Mouse (Mus musculus): ENCODE measurements at regions not wholly inside any gene's neighbourhood (a gene's known extent, or its start where the extent isn't known, plus 50 kb on each side); places are given as distances from the start of the nearest gene placed in this dataset.

DNA sequence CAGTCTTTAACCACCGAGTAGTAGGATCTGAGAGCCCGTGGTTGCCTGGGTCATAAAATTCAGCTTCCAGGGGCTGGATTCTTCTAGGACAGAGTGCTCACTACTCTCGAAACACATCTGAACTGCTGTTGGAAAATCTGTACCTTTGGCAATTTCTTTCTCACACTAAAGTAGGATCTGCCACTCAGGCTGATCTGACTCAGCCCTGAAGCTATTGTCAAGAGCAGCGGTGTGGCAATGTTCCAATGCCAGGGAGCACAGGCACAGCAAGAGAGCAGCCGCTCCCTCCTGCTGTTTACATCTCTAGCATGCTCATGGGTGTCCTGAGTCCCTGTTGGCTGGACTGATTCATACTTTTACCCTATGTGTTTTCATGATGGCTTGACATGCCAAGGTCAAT lies 205.2 kb downstream of the Zfp36l1 start:
- DNase-seq = peak in 1 of 2 experiments; percentile 41

DNA sequence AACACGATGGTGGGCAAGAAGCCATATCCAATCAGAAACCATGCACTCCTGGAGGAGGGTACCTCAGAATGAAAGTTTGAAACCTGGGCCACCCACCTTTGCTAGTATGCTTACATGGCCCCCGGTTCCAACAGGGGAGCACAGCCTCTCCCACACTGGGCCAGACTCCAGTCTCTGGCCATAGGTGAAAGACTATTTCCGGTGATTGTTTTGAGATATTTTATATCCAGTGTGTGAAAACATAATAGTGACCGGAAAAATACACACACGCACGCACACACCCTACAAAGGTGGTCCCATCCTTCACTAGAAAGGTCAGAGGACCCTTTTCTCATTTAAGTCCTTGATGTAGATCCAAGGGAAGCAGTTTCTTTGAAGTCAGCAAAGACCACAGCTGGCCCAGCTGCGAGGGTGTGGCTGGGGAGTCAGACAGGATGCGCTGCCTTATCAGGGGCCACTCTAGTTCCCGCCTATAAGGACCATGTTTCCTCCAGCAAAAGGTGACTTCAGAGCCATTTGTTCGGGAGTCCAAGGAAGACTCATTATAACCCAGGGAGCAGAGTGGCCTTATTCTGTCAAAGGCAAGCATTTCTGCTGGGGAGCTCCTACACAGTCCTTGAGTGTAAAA lies 206.0 kb downstream of the Zfp36l1 start:
- peak in 1 of 2 experiments; percentile 42 for DNase-seq

- peak; percentile 37 to 50 for DNase-seq
Measured at GRCm38 (mm10) chr12:79905828-79906737, 206.7 kb downstream of the Zfp36l1 start.

GRCm38 (mm10) chr12:79904913-79905549 lies 207.8 kb downstream of the Zfp36l1 start:
- peak in 1 of 2 experiments; percentile 32 for DNase-seq

GRCm38 (mm10) chr12:79902761-79903160 lies 210.1 kb downstream of the Zfp36l1 start:
- no peak for DNase-seq

DNA sequence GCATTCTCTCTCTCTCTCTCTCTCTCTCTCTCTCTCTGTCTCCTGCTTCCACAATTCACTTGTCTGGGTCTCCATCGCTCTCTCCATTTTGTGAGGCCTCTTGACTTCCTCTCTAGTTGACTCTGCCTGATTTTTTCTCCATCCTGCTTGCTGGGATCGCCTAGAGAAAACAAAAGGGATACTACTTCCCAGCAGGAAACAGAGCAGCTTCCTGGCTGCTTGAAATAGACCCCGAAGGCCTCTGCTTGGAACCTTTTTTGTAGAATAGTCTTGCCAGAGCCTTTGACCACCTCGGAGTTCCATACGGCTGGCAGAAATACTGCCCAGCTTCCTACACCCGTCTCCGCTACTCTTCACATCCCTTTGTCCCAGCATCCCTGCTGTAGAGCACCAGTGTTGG lies 210.7 kb downstream of the Zfp36l1 start:
- DNase-seq = no peak

DNA sequence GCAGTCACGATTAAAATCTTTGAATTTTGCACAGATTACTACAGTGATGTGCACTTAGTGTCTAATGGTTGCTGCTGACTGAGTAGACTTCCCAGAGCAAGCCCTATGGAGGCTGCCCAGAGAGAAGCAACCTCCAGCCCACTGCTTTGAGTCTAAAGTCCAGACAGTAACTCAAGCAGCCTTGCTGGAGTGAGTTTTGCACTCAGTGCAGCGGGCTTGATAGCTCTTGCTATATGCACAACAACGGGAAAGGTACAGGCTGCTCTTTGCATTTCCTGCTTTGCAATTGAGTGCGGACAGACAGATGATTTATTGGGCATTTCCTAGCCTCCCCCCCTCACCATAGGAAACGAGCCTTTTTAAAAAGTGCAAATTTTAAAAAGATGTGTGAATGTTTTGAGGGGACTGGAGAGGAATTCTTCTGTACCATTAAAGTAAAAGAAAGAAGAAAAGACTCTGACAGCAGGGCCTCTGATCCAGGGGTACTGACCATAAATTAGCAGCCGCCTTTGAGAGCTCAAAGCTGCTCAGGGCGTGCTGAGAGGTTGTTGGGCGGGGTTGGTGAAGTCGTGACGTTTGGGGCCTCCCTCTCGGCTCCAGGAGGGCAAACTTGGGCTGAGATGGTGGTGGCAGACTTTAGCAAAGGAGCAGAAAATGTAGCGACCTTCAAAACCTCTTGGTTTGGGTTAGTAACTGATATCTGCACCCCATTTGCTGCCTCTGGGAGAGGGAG lies 214.4 kb downstream of the Zfp36l1 start:
- DNase-seq = peak; percentile 47 to 67

DNA sequence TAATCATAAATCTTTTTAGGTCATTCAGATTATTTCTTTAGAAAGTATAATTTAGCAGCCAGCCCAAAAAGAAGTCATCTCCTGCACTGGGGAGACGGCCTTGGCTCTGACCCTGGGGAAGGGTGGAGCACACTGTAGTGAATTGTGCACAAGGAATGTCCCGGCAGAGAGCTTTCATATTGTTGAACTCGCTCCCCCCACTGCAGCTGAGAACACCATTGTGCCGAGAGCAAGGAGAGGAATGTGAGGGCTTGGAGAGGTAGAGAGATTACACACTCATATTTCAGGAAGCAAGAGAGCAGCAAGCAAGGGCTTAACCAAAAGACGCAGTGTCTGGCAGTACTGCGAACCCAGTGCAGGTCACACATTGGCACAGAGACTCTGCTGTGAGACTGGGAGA lies 216.8 kb downstream of the Zfp36l1 start:
- DNase-seq = peak; percentile 66 to 71

DNA sequence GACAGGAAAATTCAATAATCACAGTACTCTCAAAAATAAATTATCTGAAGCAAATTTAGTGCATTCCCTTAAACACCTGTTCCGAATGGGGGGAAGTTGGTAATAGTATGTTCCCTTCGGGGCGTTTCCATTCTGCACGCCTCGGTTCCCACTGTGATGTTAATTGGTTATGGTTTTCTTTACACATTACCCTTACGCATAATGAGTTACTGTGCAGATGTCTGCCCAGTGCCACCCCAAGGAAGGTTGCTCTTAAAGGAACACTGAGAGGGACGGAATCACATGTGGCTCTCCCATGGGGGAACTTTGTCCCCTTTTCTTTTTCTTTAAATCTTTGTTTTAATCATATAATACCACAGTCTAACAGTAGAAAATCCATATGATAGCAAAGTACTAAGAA lies 217.5 kb downstream of the Zfp36l1 start:
- no peak for DNase-seq

DNA sequence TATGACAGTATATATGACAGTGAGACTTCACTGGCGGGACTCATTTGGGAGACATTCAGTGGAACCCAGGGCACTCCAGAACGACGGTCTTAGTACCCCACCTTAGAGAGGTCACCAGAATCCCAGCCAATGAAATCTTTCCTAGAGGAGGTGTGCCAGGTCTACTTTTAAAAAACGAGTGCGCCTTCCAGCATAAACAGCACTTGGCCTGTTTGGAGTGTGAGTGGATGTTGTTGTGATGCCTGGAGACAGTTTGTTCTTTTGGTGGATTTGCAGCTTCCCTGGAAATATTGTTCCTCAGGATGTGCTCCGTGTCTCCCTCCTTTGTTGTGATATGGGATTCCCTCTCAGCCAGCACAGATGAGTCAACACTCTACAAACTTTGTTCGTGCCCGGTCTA lies 219.9 kb downstream of the Zfp36l1 start:
- DNase-seq = no peak

GRCm38 (mm10) chr12:79891942-79892341 lies 220.9 kb downstream of the Zfp36l1 start:
- DNase-seq = no peak

- DNase-seq = peak; percentile 57 to 67
Measured at GRCm38 (mm10) chr12:79890887-79891286, 221.9 kb downstream of the Zfp36l1 start.

- DNase-seq = no peak
Measured at GRCm38 (mm10) chr12:79890291-79890690, 222.5 kb downstream of the Zfp36l1 start.

- no peak for DNase-seq
Measured at GRCm38 (mm10) chr12:79888812-79889211, 224.0 kb downstream of the Zfp36l1 start.

- DNase-seq = no peak
Measured at GRCm38 (mm10) chr12:79888086-79888485, 224.7 kb downstream of the Zfp36l1 start.

DNA sequence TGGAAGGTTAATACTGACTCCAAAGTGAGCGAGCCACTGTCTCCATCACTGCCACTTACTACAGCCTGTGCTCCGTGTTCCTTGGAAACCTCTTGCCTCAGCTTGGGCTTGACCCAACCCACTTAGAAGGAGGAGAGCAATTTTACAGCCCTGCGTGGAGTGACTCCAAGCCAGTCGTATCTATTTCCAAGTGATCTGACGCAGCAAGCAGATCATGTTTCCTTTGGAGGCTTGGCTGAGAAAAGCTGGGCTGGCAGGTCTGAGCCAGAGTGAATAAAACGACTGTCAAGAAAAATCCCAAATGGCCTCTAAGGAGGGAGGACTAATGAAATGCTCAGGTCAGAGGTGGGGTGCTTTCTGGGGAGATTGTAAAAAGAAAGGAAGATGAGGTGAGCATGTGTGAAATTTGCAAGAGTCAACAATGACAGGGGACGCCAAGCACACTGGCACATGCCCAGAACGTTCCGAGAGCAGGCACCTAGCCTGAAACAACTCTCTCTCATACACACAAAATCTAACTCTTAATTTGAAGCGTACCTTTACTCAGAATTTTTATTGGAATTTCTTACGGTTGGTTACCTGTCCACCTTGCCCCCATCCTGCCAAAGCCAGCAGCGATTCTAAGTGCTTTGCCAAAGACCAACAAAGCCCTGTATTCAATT lies 225.5 kb downstream of the Zfp36l1 start:
- peak; percentile 64 to 79 for DNase-seq

DNA sequence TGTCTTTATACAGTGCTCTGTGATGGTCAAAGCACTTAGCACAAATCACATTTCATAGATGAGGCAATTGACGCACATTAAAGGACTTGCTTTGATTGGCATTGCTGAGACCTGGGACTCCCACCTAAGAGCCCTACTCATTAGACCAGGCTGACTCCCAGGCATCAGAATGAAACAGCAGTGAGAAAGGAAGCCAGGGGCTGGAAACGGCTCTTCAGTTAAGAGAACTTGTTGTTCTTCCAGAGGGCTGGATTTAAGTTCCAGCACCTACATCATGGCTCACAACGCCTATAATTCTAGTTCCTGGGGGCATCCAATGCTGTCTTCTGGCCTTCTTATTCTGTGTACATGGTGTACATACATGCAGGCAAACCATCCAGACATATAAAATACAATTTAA lies 226.3 kb downstream of the Zfp36l1 start:
- no peak for DNase-seq

- no peak for DNase-seq
Measured at GRCm38 (mm10) chr12:79885286-79885685, 227.5 kb downstream of the Zfp36l1 start.

GRCm38 (mm10) chr12:79883651-79884050 lies 229.2 kb downstream of the Zfp36l1 start:
- no peak for DNase-seq

- peak in 1 of 2 experiments; percentile 57 for DNase-seq
Measured at GRCm38 (mm10) chr12:79880751-79881261, 232.0 kb downstream of the Zfp36l1 start.

DNA sequence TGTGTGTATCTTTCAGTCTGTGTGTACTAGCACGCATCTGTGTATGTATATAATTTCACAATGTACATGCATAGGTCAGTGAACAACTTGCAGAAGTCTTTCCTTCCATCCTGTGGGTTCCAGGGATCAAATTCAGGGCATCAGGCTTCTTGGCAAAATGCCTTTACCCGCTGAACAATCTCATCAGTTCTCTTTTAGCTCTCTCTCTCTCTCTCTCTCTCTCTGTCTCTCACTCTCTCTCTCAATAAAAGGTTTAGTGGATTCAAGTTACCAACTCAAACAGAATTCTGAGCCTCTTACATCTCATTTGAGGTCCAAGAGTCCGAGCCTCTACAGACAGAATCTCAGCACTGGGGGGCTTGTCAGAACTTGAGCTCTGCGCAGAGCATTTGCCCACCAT lies 232.5 kb downstream of the Zfp36l1 start:
- DNase-seq = no peak

GRCm38 (mm10) chr12:79879918-79880273 lies 232.9 kb downstream of the Zfp36l1 start:
- no peak for DNase-seq
